Comparison of ENCODE assay signal across 21 mouse cellular contexts in the genomic region with DNA sequence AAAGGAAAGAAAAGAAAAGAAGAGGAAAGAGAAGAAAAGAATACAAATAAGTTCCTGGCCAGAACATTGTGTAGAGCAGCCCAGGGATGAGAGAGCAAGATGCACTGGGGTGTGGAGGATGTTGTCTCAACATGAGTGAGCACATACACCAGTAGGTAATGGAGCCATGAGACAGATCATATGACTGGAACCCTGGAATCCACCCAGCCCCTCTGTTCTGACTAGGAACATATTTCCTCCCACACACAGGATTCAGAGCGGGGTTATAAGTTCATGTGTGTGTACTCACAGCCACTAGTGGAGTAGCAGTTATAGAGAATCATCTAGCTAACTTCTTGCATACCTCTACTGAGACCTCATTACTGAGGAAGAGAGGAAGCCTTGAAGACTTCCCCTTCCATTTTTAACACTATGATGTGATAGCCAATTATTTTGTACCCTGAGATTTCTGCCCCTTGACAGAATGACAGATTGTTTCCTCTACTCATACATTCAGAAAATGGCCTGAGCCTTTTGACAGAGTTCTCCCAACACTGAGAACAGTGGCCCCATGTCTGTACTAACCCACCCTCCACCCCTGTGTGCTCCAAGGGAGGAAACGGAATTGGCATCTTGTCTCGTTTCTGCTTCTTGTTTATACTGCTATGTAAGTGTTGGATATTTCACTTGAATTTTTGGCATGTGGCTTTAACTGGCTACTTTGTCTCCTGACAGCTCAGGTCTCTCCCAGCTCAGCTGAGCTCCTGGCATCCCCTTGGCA. TPM values are rescaled to one million over a fixed set of nuclear protein-coding genes. Genes with fewer than 3 reads are reported as not detected.
DNase-seq lines count a peak whose midpoint lies in the region; ATAC-seq and TF ChIP-seq lines count a peak whose summit lies in the region.
"Had no signal": no experiment of that assay in that cellular context is flagged by ENCODE, and none has a peak within 500 bp of the region (broad histone marks: within the 10 kb centered on the region; RNA-seq: fewer than 3 reads in every experiment).

No protein-coding gene starts in this region.

- no peaks in the 10 kb centered on the region for H3K27me3 ChIP-seq in kidney, postnatal 0 days (ENCODE audit: insufficient read depth, low read length)
- no peaks in the 10 kb centered on the region for H3K27me3 ChIP-seq in CH12.LX (replicated peaks)
- H3K27me3 ChIP-seq: embryonic facial prominence, embryonic 15.5 days; neural tube, embryonic 13.5 days had no signal

- no peak overlapping the region for H3K4me2 ChIP-seq in kidney, postnatal 0 days (ENCODE audit: low read length)
- no peak overlapping the region for H3K4me2 ChIP-seq in CH12.LX (ENCODE audit: insufficient read depth, low read depth, poor library complexity, severe bottlenecking)
- H3K4me2 ChIP-seq: embryonic facial prominence, embryonic 15.5 days; neural tube, embryonic 13.5 days had no signal

- no peak for TF ChIP-seq EP300 in CH12.LX (IDR thresholded peaks at IDR 0.05; ENCODE audit: low read length)

- no peak for TF ChIP-seq CTCF in gastrocnemius, adult 2 months (IDR thresholded peaks at IDR 0.05)
- TF ChIP-seq CTCF in kidney, postnatal 0 days (IDR thresholded peaks at IDR 0.05; ENCODE audit: low read depth): no peak
- no peak for TF ChIP-seq CTCF in CH12.LX (conservative IDR thresholded peaks at IDR 0.05 in 1 of 2, IDR thresholded peaks at IDR 0.05 in 1 of 2; ENCODE audit: low read depth in 2 of 2, low read length in 2 of 2)

- 49% methylated on average over 3 of the region's 3 CpGs for WGBS in kidney, postnatal 0 days

- intact Hi-C loops in gastrocnemius, adult 2 months (cut with DNase I): no loop called here

- no peaks in the 10 kb centered on the region for H3K4me1 ChIP-seq in kidney, postnatal 0 days (replicated peaks; ENCODE audit: insufficient read depth, low read length)
- H3K4me1 ChIP-seq in CH12.LX (ENCODE audit: control insufficient read depth in 1 of 2, insufficient read depth in 2 of 2): peaks cover 6 to 21% of the 10 kb centered on the region in 2 experiments; a peak in 3 of 4 replicates

- H3K27ac ChIP-seq in gastrocnemius, adult 2 months: no peak overlapping the region; the same call in 1 of the 2 replicates
- no peak overlapping the region for H3K27ac ChIP-seq in kidney, postnatal 0 days
- no peak overlapping the region for H3K27ac ChIP-seq in CH12.LX (ENCODE audit: insufficient read depth, low read depth)
- H3K27ac ChIP-seq: embryonic facial prominence, embryonic 15.5 days; neural tube, embryonic 13.5 days had no signal

- no peaks in the 10 kb centered on the region for H3K79me2 ChIP-seq in CH12.LX (replicated peaks; ENCODE audit: control insufficient read depth, extremely low read depth, insufficient read depth, poor library complexity, severe bottlenecking)

- dilution Hi-C loops in CH12.LX (cut with MboI; ENCODE audit: extremely low pct_ligation_motif_present, extremely low pct_unique_long_range_greater_than_20kb, low sequenced_read_pairs): no loop called here

- H3K36me3 ChIP-seq in kidney, postnatal 0 days (ENCODE audit: insufficient read depth, low read length): no peaks in the 10 kb centered on the region
- H3K36me3 ChIP-seq in CH12.LX (replicated peaks in 1 of 2; ENCODE audit: control insufficient read depth in 1 of 2, insufficient read depth in 1 of 2, low read length in 1 of 2): no peaks in the 10 kb centered on the region
- H3K36me3 ChIP-seq: embryonic facial prominence, embryonic 15.5 days; G1E; neural tube, embryonic 13.5 days had no signal

- H3K4me3 ChIP-seq in gastrocnemius, adult 2 months: no peak overlapping the region
- no peak overlapping the region for H3K4me3 ChIP-seq in kidney, postnatal 0 days (replicated peaks; ENCODE audit: low read depth, low read length)
- H3K4me3 ChIP-seq in CH12.LX (replicated peaks in 1 of 3; ENCODE audit: low read depth in 2 of 3, low read length in 2 of 3, poor library complexity in 1 of 3): no peak overlapping the region
- H3K4me3 ChIP-seq: embryonic facial prominence, embryonic 15.5 days; neural tube, embryonic 13.5 days had no signal

- peak; percentile 43; the same call in 1 of the 2 replicates for ATAC-seq in kidney, postnatal 0 days (replicated peaks; ENCODE audit: low FRiP score, low read depth)
- ATAC-seq in megakaryocyte progenitor cell, adult 5-6 weeks (replicated peaks; ENCODE audit: poor library complexity): no peak

- TF ChIP-seq POLR2A in CH12.LX (IDR thresholded peaks at IDR 0.05; ENCODE audit: low read depth, low read length): no peak

- no peaks in the 10 kb centered on the region for H3K9me3 ChIP-seq in kidney, postnatal 0 days (replicated peaks; ENCODE audit: low read length)
- H3K9me3 ChIP-seq in CH12.LX (replicated peaks; ENCODE audit: low read length): no peaks in the 10 kb centered on the region
- H3K9me3 ChIP-seq: embryonic facial prominence, embryonic 15.5 days; G1E; neural tube, embryonic 13.5 days had no signal

- DNase-seq in gastrocnemius, adult 2 months: peak; percentile 49
- DNase-seq in gastrocnemius, postnatal 25 days: no peak
- DNase-seq in kidney, postnatal 0 days (ENCODE audit: low spot score): peak; percentile 69
- DNase-seq in kidney, postnatal 25 days: no peak
- DNase-seq in CH12.LX (ENCODE audit: extremely low read depth): peak; percentile 38
- DNase-seq in lung, postnatal 36 days: peak; percentile 20
- no peak for DNase-seq in T-cell, adult 2 months (ENCODE audit: low spot score)
- DNase-seq: cerebellum, adult 11 months; kidney, adult 11 months; liver; retina, postnatal 1 day; thymus, adult 18-20 months had no signal

- H3K9ac ChIP-seq in kidney, postnatal 0 days (ENCODE audit: low read depth, low read length): no peak overlapping the region
- H3K9ac ChIP-seq in CH12.LX (ENCODE audit: insufficient read depth, low read depth): no peak overlapping the region
- H3K9ac ChIP-seq: embryonic facial prominence, embryonic 15.5 days; neural tube, embryonic 13.5 days had no signal

- in situ Hi-C loops in CH12.LX (cut with MboI; ENCODE audit: low pct_ligation_motif_present, low pct_unique_long_range_greater_than_20kb, low sequenced_read_pairs): loop anchor here (10.0 kb wide), 1 partner anchor 50 kb away; no protein-coding TSS in a partner anchor

- TF ChIP-seq RAD21 in CH12.LX (IDR thresholded peaks at IDR 0.05; ENCODE audit: low read depth, low read length): no peak

TF ChIP-seq in CH12.LX, 34 proteins besides CTCF, POLR2A, EP300 and RAD21:
- TF ChIP-seq ETS1 (conservative IDR thresholded peaks at IDR 0.05; ENCODE audit: low read depth, low read length) (peak; percentile 32; the same call in 1 of the 2 replicates), MAZ (IDR thresholded peaks at IDR 0.05; ENCODE audit: low read depth, low read length) (no peak)
TF ChIP-seq in CH12.LX: peak in this region for 1.

RNA-seq across cellular contexts. Expression of gene Fabp1, which starts 24.7 kb away (rescaled TPM):
- not detected for total RNA-seq in gastrocnemius, adult 2 months (2021)
- not detected for total RNA-seq in gastrocnemius, postnatal 25 days (2021)
- polyA plus RNA-seq in kidney, postnatal 0 days (2015; fragmentation: Nextera tagmentation; extraction: Ambion mirVana): 2.4 and 2.9 TPM in 2 replicates
- total RNA-seq in CH12.LX (2012; rRNA removed) (not detected in 2 replicates), CH12.LX (2014; rRNA removed) (not detected in 2 replicates)
- not detected in 2 replicates for polyA plus RNA-seq in CH12.LX (2012; ENCODE audit: insufficient read length, low read depth)
- not detected in 2 replicates for total RNA-seq in megakaryocyte progenitor cell, adult 5-6 weeks (2015)
- total RNA-seq in megakaryocyte progenitor cell, adult 5-6 weeks (2017): not detected in 2 replicates
- total RNA-seq: G1E; layer of hippocampus, adult 8-10 months; left cerebral cortex, adult 8-10 months; megakaryocyte, adult 5-6 weeks had no signal
- polyA plus RNA-seq: C2C12; G1E; hindbrain, embryonic 11.5 days had no signal

RNA-seq across cellular contexts. Expression of gene Krcc1, which starts 47.1 kb away (rescaled TPM):
- 10 to 100 TPM; 23.7 to 33.6 TPM for total RNA-seq in gastrocnemius, adult 2 months (2021)
- 10 to 100 TPM; 23.2 to 27.4 TPM for total RNA-seq in gastrocnemius, postnatal 25 days (2021)
- polyA plus RNA-seq in kidney, postnatal 0 days (2015; fragmentation: Nextera tagmentation; extraction: Ambion mirVana): 90.7 and 93.1 TPM in 2 replicates
- total RNA-seq in CH12.LX (2012; rRNA removed) (16.7 and 18.7 TPM in 2 replicates), CH12.LX (2014; rRNA removed) (40.2 and 42.0 TPM in 2 replicates)
- 23.6 and 28.2 TPM in 2 replicates for polyA plus RNA-seq in CH12.LX (2012; ENCODE audit: insufficient read length, low read depth)
- 75.1 and 76.5 TPM in 2 replicates for total RNA-seq in megakaryocyte progenitor cell, adult 5-6 weeks (2015)
- 101 and 114 TPM in 2 replicates for total RNA-seq in megakaryocyte progenitor cell, adult 5-6 weeks (2017)

Comparison
In these comparisons a context has a peak if more than half of its experiments do, and no peak if none do; other contexts are left out.
1. DNase-seq: peak in gastrocnemius, adult 2 months (single experiment), kidney, postnatal 0 days (single experiment), CH12.LX (single experiment) and lung, postnatal 36 days (single experiment); none in gastrocnemius, postnatal 25 days (single experiment), kidney, postnatal 25 days (0 of 2) and T-cell, adult 2 months (single experiment).